28 mouse cellular contexts compared by ENCODE assay signal in genomic region chr12:111190891-111191290, GRCm38 (mm10). TPM values are rescaled to one million over a fixed set of nuclear protein-coding genes. Genes with fewer than 3 reads are reported as not detected.
A peak's percentile ranks its signal among the peaks of the same experiment; 100 is the strongest.
DNase-seq lines count a peak whose midpoint lies in the region; ATAC-seq and TF ChIP-seq lines count a peak whose summit lies in the region.
"Had no signal": no experiment of that assay in that cellular context is flagged by ENCODE, and none has a peak within 500 bp of the region (broad histone marks: within the 10 kb centered on the region; RNA-seq: fewer than 3 reads in every experiment).

No protein-coding gene starts in this region.

- H3K27ac ChIP-seq in heart, embryonic 12.5 days (ENCODE audit: poor library complexity, severe bottlenecking): no peak overlapping the region
- no peak overlapping the region for H3K27ac ChIP-seq in heart, postnatal 0 days (ENCODE audit: low read depth)
- no peak overlapping the region for H3K27ac ChIP-seq in heart, embryonic 11.5 days (ENCODE audit: low read depth, low read length)
- no peak overlapping the region for H3K27ac ChIP-seq in kidney, embryonic 16.5 days (ENCODE audit: low read length)
- H3K27ac ChIP-seq: embryonic facial prominence, embryonic 10.5 days; forebrain, embryonic 10.5 days; gastrocnemius, adult 2 months; heart, embryonic 15.5 days; hindbrain, embryonic 10.5 days; hindbrain, embryonic 14.5 days; intestine, embryonic 15.5 days had no signal

- peaks cover 13% of the 10 kb centered on the region for H3K4me1 ChIP-seq in heart, embryonic 12.5 days (replicated peaks)
- peaks cover 5% of the 10 kb centered on the region; the same call in 1 of the 2 replicates for H3K4me1 ChIP-seq in heart, postnatal 0 days (ENCODE audit: control insufficient read depth, insufficient read depth)
- H3K4me1 ChIP-seq in heart, embryonic 11.5 days (ENCODE audit: control insufficient read depth, insufficient read depth, low read length): 0 out of 2 replicates have a peak, but pooled peaks cover 8% of the 10 kb centered on the region
- peaks cover 20% of the 10 kb centered on the region for H3K4me1 ChIP-seq in kidney, embryonic 16.5 days (ENCODE audit: insufficient read depth, low read length)
- peaks cover 100% of the 10 kb centered on the region for H3K4me1 ChIP-seq in megakaryocyte, embryonic 14.5 days

- no peak overlapping the region for H3K4me3 ChIP-seq in heart, embryonic 12.5 days
- H3K4me3 ChIP-seq in heart, postnatal 0 days (ENCODE audit: low read depth, low read length): no peak overlapping the region
- H3K4me3 ChIP-seq in heart, embryonic 11.5 days (ENCODE audit: low read depth, low read length): no peak overlapping the region
- no peak overlapping the region for H3K4me3 ChIP-seq in kidney, embryonic 16.5 days (ENCODE audit: low read length)
- peak overlapping the region; percentile 60 for H3K4me3 ChIP-seq in megakaryocyte, embryonic 14.5 days (replicated peaks)
- H3K4me3 ChIP-seq: embryonic facial prominence, embryonic 10.5 days; erythroblast, embryonic 14.5 days; forebrain, embryonic 10.5 days; gastrocnemius, adult 2 months; heart, embryonic 15.5 days; hindbrain, embryonic 10.5 days; intestine, embryonic 15.5 days had no signal

- no peaks in the 10 kb centered on the region for H3K27me3 ChIP-seq in heart, embryonic 12.5 days (replicated peaks)
- H3K27me3 ChIP-seq in heart, postnatal 0 days (ENCODE audit: control insufficient read depth, insufficient read depth, low read length): no peaks in the 10 kb centered on the region
- no peaks in the 10 kb centered on the region for H3K27me3 ChIP-seq in heart, embryonic 11.5 days (ENCODE audit: control insufficient read depth, insufficient read depth, low read length)
- H3K27me3 ChIP-seq in kidney, embryonic 16.5 days (ENCODE audit: insufficient read depth, low read length): no peaks in the 10 kb centered on the region
- H3K27me3 ChIP-seq in megakaryocyte, embryonic 14.5 days (replicated peaks): no peaks in the 10 kb centered on the region
- H3K27me3 ChIP-seq: heart, embryonic 15.5 days; intestine, embryonic 15.5 days had no signal

- no peak for TF ChIP-seq CTCF in heart, postnatal 0 days (IDR thresholded peaks at IDR 0.05; ENCODE audit: low read depth)

- peak; percentile 95 for DNase-seq in heart, adult 11 months
- no peak for DNase-seq in heart, postnatal 0 days (ENCODE audit: low spot score)
- DNase-seq in kidney, postnatal 10 days: peak; percentile 24
- DNase-seq: adrenal gland, postnatal 10 days; cerebellum, adult 11-12 months; cerebellum, adult 9-10 months; cerebellum, postnatal 25 days; gastrocnemius, adult 2 months; gastrocnemius, postnatal 25 days had no signal

- no peaks in the 10 kb centered on the region for H3K36me3 ChIP-seq in heart, embryonic 12.5 days
- H3K36me3 ChIP-seq in heart, postnatal 0 days (replicated peaks; ENCODE audit: control insufficient read depth, insufficient read depth, low read length): no peaks in the 10 kb centered on the region
- H3K36me3 ChIP-seq in heart, embryonic 11.5 days (ENCODE audit: control insufficient read depth, insufficient read depth, low read length): no peaks in the 10 kb centered on the region
- H3K36me3 ChIP-seq in kidney, embryonic 16.5 days (ENCODE audit: insufficient read depth, low read length): no peaks in the 10 kb centered on the region
- H3K36me3 ChIP-seq in megakaryocyte, embryonic 14.5 days (replicated peaks; ENCODE audit: low read length): peaks cover 40% of the 10 kb centered on the region
- H3K36me3 ChIP-seq: heart, embryonic 15.5 days; intestine, embryonic 15.5 days had no signal

- ATAC-seq in heart, embryonic 12.5 days (ENCODE audit: insufficient number of reproducible peaks, low FRiP score): no peak
- ATAC-seq in heart, postnatal 0 days (ENCODE audit: insufficient read depth, low read depth): 0 out of 2 replicates have a peak, but pooled peaks have one; percentile 17
- no peak for ATAC-seq in heart, embryonic 11.5 days (replicated peaks; ENCODE audit: insufficient number of reproducible peaks, low FRiP score, low TSS enrichment)
- no peak for ATAC-seq in kidney, embryonic 16.5 days (ENCODE audit: low FRiP score, low TSS enrichment)
- ATAC-seq in megakaryocyte, adult 5-6 weeks (ENCODE audit: poor library complexity, severe bottlenecking): no peak
- ATAC-seq: forebrain, embryonic 14.5 days; intestine, embryonic 15.5 days had no signal

- H3K4me2 ChIP-seq in heart, embryonic 12.5 days: no peak overlapping the region
- H3K4me2 ChIP-seq in heart, postnatal 0 days (ENCODE audit: low read depth, low read length): no peak overlapping the region
- H3K4me2 ChIP-seq in heart, embryonic 11.5 days: no peak overlapping the region
- no peak overlapping the region for H3K4me2 ChIP-seq in kidney, embryonic 16.5 days (replicated peaks; ENCODE audit: low read depth, low read length)
- H3K4me2 ChIP-seq: heart, embryonic 15.5 days; hindbrain, embryonic 14.5 days; intestine, embryonic 15.5 days had no signal

- H3K9me3 ChIP-seq in heart, embryonic 12.5 days (replicated peaks): no peaks in the 10 kb centered on the region
- H3K9me3 ChIP-seq in heart, postnatal 0 days (replicated peaks; ENCODE audit: control insufficient read depth, low read length): no peaks in the 10 kb centered on the region
- no peaks in the 10 kb centered on the region for H3K9me3 ChIP-seq in heart, embryonic 11.5 days (replicated peaks; ENCODE audit: control insufficient read depth, low read length)
- H3K9me3 ChIP-seq in kidney, embryonic 16.5 days (ENCODE audit: low read length): no peaks in the 10 kb centered on the region
- no peaks in the 10 kb centered on the region for H3K9me3 ChIP-seq in megakaryocyte, embryonic 14.5 days
- H3K9me3 ChIP-seq: embryonic facial prominence, embryonic 10.5 days; forebrain, embryonic 10.5 days; heart, embryonic 15.5 days; hindbrain, embryonic 10.5 days; intestine, embryonic 15.5 days had no signal

- H3K9ac ChIP-seq in heart, embryonic 12.5 days: no peak overlapping the region
- H3K9ac ChIP-seq in heart, postnatal 0 days (replicated peaks; ENCODE audit: low read depth, low read length): no peak overlapping the region
- no peak overlapping the region for H3K9ac ChIP-seq in heart, embryonic 11.5 days (ENCODE audit: low read depth, low read length)
- H3K9ac ChIP-seq in kidney, embryonic 16.5 days (replicated peaks; ENCODE audit: low read length): no peak overlapping the region
- H3K9ac ChIP-seq: heart, embryonic 15.5 days; hindbrain, embryonic 14.5 days; intestine, embryonic 15.5 days had no signal

- TF ChIP-seq EP300 in heart, postnatal 0 days (IDR thresholded peaks at IDR 0.05; ENCODE audit: low read depth): no peak

- WGBS in heart, embryonic 12.5 days: 56% methylated on average over 2 of the region's 2 CpGs
- 63% methylated on average over 2 of the region's 2 CpGs for WGBS in heart, postnatal 0 days
- 82% methylated on average over 2 of the region's 2 CpGs for WGBS in heart, embryonic 11.5 days (ENCODE audit: insufficient replicate concordance)
- 65% methylated on average over 2 of the region's 2 CpGs for WGBS in kidney, embryonic 16.5 days

RNA-seq across cellular contexts. Expression of gene 4930595D18Rik, which starts 6.6 kb away (rescaled TPM):
- not detected in 2 replicates for polyA plus RNA-seq in heart, embryonic 12.5 days (2016; fragmentation: Nextera tagmentation; extraction: Ambion mirVana)
- total RNA-seq in heart, postnatal 0 days (2014; rRNA removed; ENCODE audit: low replicate concordance): not detected in 2 replicates
- polyA plus RNA-seq in heart, postnatal 0 days (2015; fragmentation: Nextera tagmentation; extraction: Ambion mirVana): not detected in 2 replicates
- polyA plus RNA-seq in heart, embryonic 11.5 days (2014; fragmentation: Nextera tagmentation; extraction: Ambion mirVana): not detected in 2 replicates
- not detected in 2 replicates for polyA plus RNA-seq in kidney, embryonic 16.5 days (2015; fragmentation: Nextera tagmentation; extraction: Ambion mirVana)
- not detected in 2 replicates for polyA plus RNA-seq in megakaryocyte, embryonic 14.5 days (2012; ENCODE audit: insufficient read depth, low replicate concordance)
- total RNA-seq in megakaryocyte, adult 5-6 weeks (2015): not detected in 2 replicates
- total RNA-seq in megakaryocyte, adult 5-6 weeks (2017): not detected in 2 replicates
- total RNA-seq: adrenal gland, postnatal 10 days; adrenal gland, postnatal 4 days; gastrocnemius, postnatal 25 days; granulocyte monocyte progenitor cell, adult 5-6 weeks; MEL had no signal
- polyA plus RNA-seq: C2C12; cortical plate, adult 2 months; embryonic facial prominence, embryonic 10.5 days; embryonic facial prominence, embryonic 14.5 days; erythroblast, embryonic 14.5 days; forebrain, embryonic 10.5 days; forebrain, embryonic 14.5 days; heart, embryonic 15.5 days; hindbrain, embryonic 10.5 days; hindbrain, embryonic 14.5 days; intestine, embryonic 15.5 days had no signal

RNA-seq across cellular contexts. Expression of gene Traf3, which starts 24.7 kb away (rescaled TPM):
- polyA plus RNA-seq in heart, embryonic 12.5 days (2016; fragmentation: Nextera tagmentation; extraction: Ambion mirVana): 10.5 and 11.9 TPM in 2 replicates
- total RNA-seq in heart, postnatal 0 days (2014; rRNA removed; ENCODE audit: low replicate concordance): 7.2 and 8.3 TPM in 2 replicates
- polyA plus RNA-seq in heart, postnatal 0 days (2015; fragmentation: Nextera tagmentation; extraction: Ambion mirVana): 2.9 and 3.2 TPM in 2 replicates
- 6.9 and 8.2 TPM in 2 replicates for polyA plus RNA-seq in heart, embryonic 11.5 days (2014; fragmentation: Nextera tagmentation; extraction: Ambion mirVana)
- 8.9 and 10.6 TPM in 2 replicates for polyA plus RNA-seq in kidney, embryonic 16.5 days (2015; fragmentation: Nextera tagmentation; extraction: Ambion mirVana)
- polyA plus RNA-seq in megakaryocyte, embryonic 14.5 days (2012; ENCODE audit: insufficient read depth, low replicate concordance): 5.1 and 13.4 TPM in 2 replicates
- 9.9 and 13.9 TPM in 2 replicates for total RNA-seq in megakaryocyte, adult 5-6 weeks (2015)
- total RNA-seq in megakaryocyte, adult 5-6 weeks (2017): 18.0 and 21.2 TPM in 2 replicates
